Mouse (Mus musculus) lung, embryonic 16.5 days (tissue): ENCODE measurements around the gene Chchd10. TPM values are rescaled to one million over a fixed set of nuclear protein-coding genes. Genes with fewer than 3 reads are reported as not detected.
A peak's percentile ranks its signal among the peaks of the same experiment; 100 is the strongest.

Experiments used
- ATAC-seq: fragments of 200-750 bp; cut with Nextera tagmentation; 2 replicates; pipeline ENCODE4 v1.8.0; 2017; ENCODE audit warnings: low read depth, mild to moderate bottlenecking, moderate library complexity
- H3K27ac ChIP-seq: fragments of 300-500 bp; sonication (generic); 2 replicates; pipeline ENCODE4 v1.5.1; 2014; ENCODE audit warnings: mild to moderate bottlenecking, control low read depth, low read length
- H3K27me3 ChIP-seq: fragments of 300-500 bp; sonication (generic); 2 replicates; pipeline ENCODE4 v1.6.1; 2014; ENCODE audit warnings: low read depth, low read length, mixed read lengths; ENCODE audit not compliant: control insufficient read depth, insufficient read depth
- H3K36me3 ChIP-seq: fragments of 300-500 bp; sonication (generic); 2 replicates; pipeline ENCODE4 v1.6.1; 2014; ENCODE audit warnings: low read length; ENCODE audit not compliant: control insufficient read depth, insufficient read depth
- H3K4me1 ChIP-seq: fragments of 300-500 bp; sonication (generic); replicated peaks from 2 replicates; pipeline ENCODE4 v1.6.1; 2014; ENCODE audit warnings: low read length, mixed read lengths; ENCODE audit not compliant: control insufficient read depth, insufficient read depth
- H3K4me2 ChIP-seq: fragments of 300-500 bp; sonication (generic); 2 replicates; pipeline ENCODE4 v1.6.1; 2014; ENCODE audit warnings: low read depth, low read length, control low read depth
- H3K4me3 ChIP-seq: fragments of 300-500 bp; sonication (generic); 2 replicates; pipeline ENCODE4 v1.5.1; 2014; ENCODE audit warnings: mild to moderate bottlenecking, low read length, control low read depth
- H3K9ac ChIP-seq: fragments of 300-500 bp; sonication (generic); 2 replicates; pipeline ENCODE4 v1.6.1; 2014; ENCODE audit warnings: low read length, control low read depth
- H3K9me3 ChIP-seq: fragments of 300-500 bp; sonication (generic); 2 replicates; pipeline ENCODE4 v1.6.1; 2016; ENCODE audit warnings: low read length; ENCODE audit not compliant: control insufficient read depth
- WGBS: fragments of 180-500 bp; shearing (Covaris S2); extraction: QIAGEN DNeasy Blood & Tissue Kit; methylation state at CpG from one replicate; pipeline ENCODE4 v1.1.7; 2014; 5-methylcytosine and 5-hydroxymethylcytosine counted together
- polyA plus RNA-seq: library from polyadenylated mRNA; unstranded; fragments of >200 nt; fragmentation: Nextera tagmentation; extraction: Ambion mirVana; gene quantifications from 2 replicates; pipeline ENCODE4 v1.2.1, GENCODE M21; 2015

Gene Chchd10
- polyA plus RNA-seq, 1 experiment from 2014 or later = 68.7 TPM

GRCm38 (mm10) chr10:75954381-75954811 is 21.5 kb downstream of the Chchd10 start, which contains the start of gene Gm5134:
Gene Gm5134, plus strand, starts transcription at chr10:75954514.
- H3K27me3 ChIP-seq = peaks cover 9% of the 10 kb centered on the region; the same call in 1 of the 2 replicates
- H3K4me1 ChIP-seq = peaks cover 9% of the 10 kb centered on the region; the same call in 1 of the 2 replicates
- peak within 1 kb of the TSS; percentile 41; the same call in 1 of the 2 replicates for H3K9ac ChIP-seq
- no peaks in the 10 kb centered on the region for H3K9me3 ChIP-seq
- no peak for ATAC-seq
- H3K27ac ChIP-seq = no peak within 1 kb of the TSS
- no peaks in the 10 kb centered on the region for H3K36me3 ChIP-seq
- H3K4me2 ChIP-seq = peak within 1 kb of the TSS; percentile 42
- peak within 1 kb of the TSS; percentile 23; the same call in 1 of the 2 replicates for H3K4me3 ChIP-seq
- WGBS = 21% methylated on average over 20 of the region's 20 CpGs

DNA sequence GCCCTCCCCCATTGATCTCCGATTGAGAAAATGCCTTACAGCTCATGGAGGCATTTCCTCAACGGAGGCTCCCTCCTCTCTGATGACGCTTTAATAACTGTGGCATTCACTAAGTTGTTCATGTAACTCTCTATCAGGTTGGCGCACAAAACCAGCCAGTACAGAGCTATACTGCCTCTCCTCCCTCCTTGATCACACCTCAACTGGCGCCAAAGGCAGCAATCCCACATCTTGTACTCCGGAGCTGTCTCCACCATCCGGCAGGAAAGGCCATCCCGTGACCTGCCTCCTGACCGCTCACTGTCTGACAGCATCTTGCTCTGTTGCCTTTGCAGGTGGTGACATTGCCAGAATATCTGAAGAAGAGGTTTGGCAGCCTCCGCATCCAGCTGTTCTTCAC is 40.9 kb downstream of the Chchd10 start:
- Histone ChIP-seq H3K4me2 (no peak overlapping the region), H3K27me3 (no peaks in the 10 kb centered on the region), H3K36me3 (no peaks in the 10 kb centered on the region), H3K27ac (no peak overlapping the region), H3K9ac (no peak overlapping the region), H3K4me3 (no peak overlapping the region), H3K9me3 (no peaks in the 10 kb centered on the region), H3K4me1 (no peaks in the 10 kb centered on the region)
- WGBS = 85% methylated on average over 10 of the region's 10 CpGs
- ATAC-seq = no peak

DNA sequence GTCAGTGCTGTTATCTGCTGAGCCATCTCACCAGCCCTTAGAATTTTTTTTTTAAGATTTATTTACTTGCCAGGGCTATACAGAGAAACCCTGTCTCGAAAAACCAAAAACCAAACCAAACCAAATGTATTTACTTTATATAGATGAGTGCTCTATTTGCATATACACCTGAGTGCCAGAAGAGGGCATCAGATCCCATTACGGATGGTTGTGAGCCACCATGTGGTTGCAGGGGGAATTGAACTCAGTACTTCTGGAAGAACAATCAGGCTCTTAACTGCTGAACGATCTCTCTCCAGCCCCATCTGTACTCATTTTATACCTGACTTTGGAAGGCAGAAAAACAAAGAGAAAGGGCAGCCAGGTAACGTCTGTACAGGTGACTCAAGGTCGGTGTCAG is 42.3 kb downstream of the Chchd10 start:
- Histone ChIP-seq H3K27ac (no peak overlapping the region), H3K4me1 (no peaks in the 10 kb centered on the region), H3K9me3 (no peaks in the 10 kb centered on the region), H3K9ac (no peak overlapping the region), H3K36me3 (no peaks in the 10 kb centered on the region), H3K27me3 (no peaks in the 10 kb centered on the region), H3K4me3 (no peak overlapping the region), H3K4me2 (no peak overlapping the region)
- ATAC-seq = no peak
- 69% methylated on average over 5 of the region's 5 CpGs for WGBS

GRCm38 (mm10) chr10:75978119-75978834 is 45.3 kb downstream of the Chchd10 start:
- 24% methylated on average over 10 of the region's 10 CpGs for WGBS
- H3K27me3 ChIP-seq = no peaks in the 10 kb centered on the region
- H3K36me3 ChIP-seq = no peaks in the 10 kb centered on the region
- H3K4me2 ChIP-seq = no peak overlapping the region
- no peak overlapping the region for H3K27ac ChIP-seq
- no peaks in the 10 kb centered on the region for H3K4me1 ChIP-seq
- no peak overlapping the region for H3K4me3 ChIP-seq
- H3K9ac ChIP-seq = no peak overlapping the region
- H3K9me3 ChIP-seq = no peaks in the 10 kb centered on the region
- ATAC-seq = peak; percentile 83

- Histone ChIP-seq H3K9me3 (no peaks in the 10 kb centered on the region), H3K27me3 (no peaks in the 10 kb centered on the region), H3K36me3 (no peaks in the 10 kb centered on the region), H3K27ac (no peak overlapping the region), H3K9ac (no peak overlapping the region), H3K4me2 (no peak overlapping the region), H3K4me1 (no peaks in the 10 kb centered on the region), H3K4me3 (no peak overlapping the region)
- 59% methylated on average over 5 of the region's 5 CpGs for WGBS
- ATAC-seq = peak; percentile 67; the same call in 1 of the 2 replicates
These were observed 45.9 kb downstream of the Chchd10 start for GRCm38 (mm10) chr10:75978835-75979157.

DNA sequence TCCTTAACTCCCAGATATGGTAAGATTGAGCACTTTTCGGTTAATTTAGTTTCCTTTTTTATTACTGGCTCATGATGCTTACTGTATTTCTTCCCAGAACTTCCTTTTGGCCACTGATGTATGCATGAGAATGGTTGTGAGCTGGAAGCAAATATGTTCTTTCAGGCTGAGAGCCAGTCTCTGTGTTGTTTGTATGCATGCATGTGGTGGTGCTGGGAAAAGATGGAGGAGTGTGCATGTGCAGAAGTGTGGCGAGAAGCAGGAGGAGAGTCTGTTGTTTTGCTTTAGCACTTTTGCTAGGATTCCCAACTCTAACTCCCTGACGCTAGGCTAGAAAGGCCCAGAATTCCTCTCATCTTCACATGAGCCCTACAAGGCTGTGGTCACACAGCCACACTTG is 46.5 kb downstream of the Chchd10 start:
- no peaks in the 10 kb centered on the region for H3K4me1 ChIP-seq

More for the DNA sequence above, 46.5 kb downstream of the Chchd10 start:
- no peaks in the 10 kb centered on the region for H3K36me3 ChIP-seq
- WGBS = 85% methylated on average over 3 of the region's 3 CpGs
- H3K4me3 ChIP-seq = no peak overlapping the region
- no peak overlapping the region for H3K4me2 ChIP-seq
- no peak overlapping the region for H3K9ac ChIP-seq
- no peaks in the 10 kb centered on the region for H3K27me3 ChIP-seq
- H3K27ac ChIP-seq = no peak overlapping the region
- no peak for ATAC-seq
- H3K9me3 ChIP-seq = no peaks in the 10 kb centered on the region

Other genes starting within 250 kb of the Chchd10 start
- gene Cabin1, start 168.8 kb upstream of the Chchd10 start, polyA plus RNA-seq = 39.7 and 48.8 TPM in 2 replicates
- 69.0 and 74.3 TPM in 2 replicates for gene Ddt, start 159.7 kb upstream of the Chchd10 start, polyA plus RNA-seq
- 0.41 and 0.65 TPM in 2 replicates for gene Gm20441, start 152.2 kb upstream of the Chchd10 start, polyA plus RNA-seq
- 34.2 and 36.4 TPM in 2 replicates for gene Gstt3, start 151.7 kb upstream of the Chchd10 start, polyA plus RNA-seq
- 36.2 and 42.8 TPM in 2 replicates for gene Gstt1, start 134.5 kb upstream of the Chchd10 start, polyA plus RNA-seq
- gene Gstt4, start 110.6 kb upstream of the Chchd10 start, polyA plus RNA-seq = not detected in 2 replicates
- gene Gstt2, start 95.7 kb upstream of the Chchd10 start, polyA plus RNA-seq = 51.9 and 60.7 TPM in 2 replicates
- 1,432 and 1,479 TPM in 2 replicates for gene Mif, start 72.9 kb upstream of the Chchd10 start, polyA plus RNA-seq
- 2.3 and 3.5 TPM in 2 replicates for gene Derl3, start 39.7 kb upstream of the Chchd10 start, polyA plus RNA-seq
- gene Smarcb1, start 11.5 kb upstream of the Chchd10 start, polyA plus RNA-seq = 191 and 197 TPM in 2 replicates
- 74.1 and 77.1 TPM in 2 replicates for gene Mmp11, start 3.4 kb downstream of the Chchd10 start, polyA plus RNA-seq
- 0.97 and 1.0 TPM in 2 replicates for gene Gm867, start 7.5 kb downstream of the Chchd10 start, polyA plus RNA-seq
- 0.60 and 1.0 TPM in 2 replicates for gene Vpreb3, start 9.9 kb downstream of the Chchd10 start, polyA plus RNA-seq
- not detected in 2 replicates for gene Gm5134, start 21.4 kb downstream of the Chchd10 start, polyA plus RNA-seq
- 18.6 TPM in 2 replicates for gene Zfp280b, start 99.5 kb downstream of the Chchd10 start, polyA plus RNA-seq
- not detected in 2 replicates for gene Slc5a4b, start 177.8 kb downstream of the Chchd10 start, polyA plus RNA-seq
- not detected in 2 replicates for gene Slc5a4a, start 214.3 kb downstream of the Chchd10 start, polyA plus RNA-seq